Mouse (Mus musculus) liver, postnatal 0 days (tissue): ENCODE results near the gene Ifitm1. TPM values are rescaled to one million over a fixed set of nuclear protein-coding genes. Genes with fewer than 3 reads are reported as not detected.

Source experiments
- ATAC-seq: fragments of 200-750 bp; cut with Nextera tagmentation; 2 replicates; pipeline ENCODE4 v1.8.0; 2017; ENCODE audit warnings: mild to moderate bottlenecking, moderate library complexity
- DNase-seq: peaks from one replicate; pipeline ENCODE4 v3.0.0-alpha.2; 2016
- H3K27ac ChIP-seq: fragments of 300-500 bp; sonication (generic); 2 replicates; pipeline ENCODE4 v1.5.1; 2014; ENCODE audit warnings: antibody characterized with exemption, moderate library complexity, mild to moderate bottlenecking, low read depth
- H3K27me3 ChIP-seq: fragments of 300-500 bp; sonication (generic); 2 replicates; pipeline ENCODE4 v1.6.1; 2014; ENCODE audit warnings: low read length, control low read depth, mixed read lengths; ENCODE audit not compliant: insufficient read depth
- H3K36me3 ChIP-seq: fragments of 300-500 bp; sonication (generic); replicated peaks from 2 replicates; pipeline ENCODE4 v1.6.1; 2014; ENCODE audit warnings: mild to moderate bottlenecking, control low read depth, low read length, moderate library complexity, mixed read lengths; ENCODE audit not compliant: insufficient read depth
- H3K4me1 ChIP-seq: fragments of 300-500 bp; sonication (generic); 2 replicates; pipeline ENCODE4 v1.6.1; 2014; ENCODE audit warnings: antibody characterized with exemption, mild to moderate bottlenecking, control low read depth; ENCODE audit not compliant: insufficient read depth
- H3K4me2 ChIP-seq: fragments of 300-500 bp; sonication (generic); 2 replicates; pipeline ENCODE4 v1.6.1; 2014; ENCODE audit warnings: low read depth, mild to moderate bottlenecking, low read length, moderate library complexity, mixed read lengths
- H3K4me3 ChIP-seq: fragments of 300-500 bp; sonication (generic); 2 replicates; pipeline ENCODE4 v1.5.1; 2014; ENCODE audit warnings: low read depth, low read length
- H3K9ac ChIP-seq: fragments of 300-500 bp; sonication (generic); replicated peaks from 2 replicates; pipeline ENCODE4 v1.6.1; 2014; ENCODE audit warnings: mild to moderate bottlenecking, moderate library complexity
- H3K9me3 ChIP-seq: fragments of 300-500 bp; sonication (generic); 2 replicates; pipeline ENCODE4 v1.6.1; 2016; ENCODE audit warnings: mild to moderate bottlenecking, control low read depth, low read length, mixed read lengths
- CTCF ChIP-seq: sonication (generic); IDR thresholded peaks from 2 replicates; pipeline ENCODE4 v1.5.1; 2016; ENCODE audit warnings: antibody characterized with exemption, low read depth
- EP300 ChIP-seq: IDR thresholded peaks from 2 replicates; pipeline ENCODE4 v1.6.1; 2016; ENCODE audit warnings: antibody characterized with exemption, low read depth, mild to moderate bottlenecking
- WGBS: fragments of 180-500 bp; shearing (Covaris S2); extraction: QIAGEN DNeasy Blood & Tissue Kit; methylation state at CpG from one replicate; pipeline ENCODE4 v1.1.7; 2014; ENCODE audit not compliant: insufficient replicate concordance; 5-methylcytosine and 5-hydroxymethylcytosine counted together
- polyA plus RNA-seq: library from polyadenylated mRNA; unstranded; fragments of >200 nt; fragmentation: Nextera tagmentation; extraction: Ambion mirVana; gene quantifications from 2 replicates; pipeline ENCODE4 v1.2.1, GENCODE M21; 2015

Gene Ifitm1
- polyA plus RNA-seq, 1 experiment from 2014 or later, result 38.6 TPM

DNA sequence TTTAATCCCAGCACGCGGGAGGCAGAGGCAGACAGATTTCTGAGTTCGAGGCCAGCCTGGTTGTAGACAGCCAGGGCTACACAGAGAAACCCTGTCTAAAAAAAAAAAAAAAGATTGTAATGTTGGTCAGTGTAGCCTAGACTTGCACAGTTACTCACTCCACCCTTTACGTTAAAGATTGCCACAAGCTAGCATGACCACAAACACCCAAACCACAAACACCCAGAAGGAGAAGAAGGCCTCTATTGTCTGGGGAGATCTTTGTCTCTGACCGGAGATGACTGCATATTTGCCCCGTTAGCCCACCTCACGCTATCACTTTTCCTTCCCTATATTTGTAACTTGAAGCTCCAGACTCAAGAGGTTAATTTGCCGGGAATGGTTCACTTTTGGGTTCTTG lies 14.7 kb downstream of the Ifitm1 start:
- peak; percentile 48; the same call in 1 of the 2 replicates for TF ChIP-seq EP300
- TF ChIP-seq CTCF, result no peak
- DNase-seq (no peak), ATAC-seq (peak; percentile 55)
- Histone ChIP-seq H3K27me3 (no peaks in the 10 kb centered on the region), H3K9ac (no peak overlapping the region), H3K4me2 (no peak overlapping the region), H3K4me3 (no peak overlapping the region), H3K9me3 (no peaks in the 10 kb centered on the region), H3K36me3 (no peaks in the 10 kb centered on the region), H3K4me1 (no peaks in the 10 kb centered on the region), H3K27ac (0 out of 2 replicates have a peak overlapping the region, but pooled peaks have one; percentile 44)
- 37% methylated on average over 8 of the region's 8 CpGs for WGBS

DNA sequence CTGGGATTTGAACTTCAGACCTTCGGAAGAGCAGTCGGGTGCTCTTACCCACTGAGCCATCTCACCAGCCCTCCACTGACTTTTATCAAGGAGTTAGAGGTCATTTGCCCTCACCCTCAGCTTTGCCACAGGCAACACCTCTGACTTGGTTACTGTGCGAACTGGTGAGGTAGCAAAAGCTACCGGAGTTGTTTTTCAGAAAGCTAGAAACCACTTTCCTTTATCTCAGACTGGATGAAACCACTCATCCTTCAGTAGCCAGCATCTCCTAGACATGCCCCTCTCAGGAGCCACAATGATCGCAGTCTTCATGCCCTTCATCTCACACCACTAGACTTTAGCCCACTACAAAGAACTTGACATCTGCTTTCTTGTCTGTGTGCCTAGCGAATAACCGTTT lies 15.9 kb downstream of the Ifitm1 start:
- H3K36me3 ChIP-seq, result no peaks in the 10 kb centered on the region
- no peak overlapping the region for H3K4me2 ChIP-seq
- no peak overlapping the region for H3K27ac ChIP-seq
- no peak for ATAC-seq
- no peak for DNase-seq
- no peak overlapping the region for H3K9ac ChIP-seq
- H3K4me1 ChIP-seq, result no peaks in the 10 kb centered on the region
- no peaks in the 10 kb centered on the region for H3K27me3 ChIP-seq
- WGBS, result 58% methylated on average over 7 of the region's 7 CpGs
- no peak for TF ChIP-seq EP300
- no peak for TF ChIP-seq CTCF
- H3K9me3 ChIP-seq, result no peaks in the 10 kb centered on the region
- H3K4me3 ChIP-seq, result no peak overlapping the region

DNA sequence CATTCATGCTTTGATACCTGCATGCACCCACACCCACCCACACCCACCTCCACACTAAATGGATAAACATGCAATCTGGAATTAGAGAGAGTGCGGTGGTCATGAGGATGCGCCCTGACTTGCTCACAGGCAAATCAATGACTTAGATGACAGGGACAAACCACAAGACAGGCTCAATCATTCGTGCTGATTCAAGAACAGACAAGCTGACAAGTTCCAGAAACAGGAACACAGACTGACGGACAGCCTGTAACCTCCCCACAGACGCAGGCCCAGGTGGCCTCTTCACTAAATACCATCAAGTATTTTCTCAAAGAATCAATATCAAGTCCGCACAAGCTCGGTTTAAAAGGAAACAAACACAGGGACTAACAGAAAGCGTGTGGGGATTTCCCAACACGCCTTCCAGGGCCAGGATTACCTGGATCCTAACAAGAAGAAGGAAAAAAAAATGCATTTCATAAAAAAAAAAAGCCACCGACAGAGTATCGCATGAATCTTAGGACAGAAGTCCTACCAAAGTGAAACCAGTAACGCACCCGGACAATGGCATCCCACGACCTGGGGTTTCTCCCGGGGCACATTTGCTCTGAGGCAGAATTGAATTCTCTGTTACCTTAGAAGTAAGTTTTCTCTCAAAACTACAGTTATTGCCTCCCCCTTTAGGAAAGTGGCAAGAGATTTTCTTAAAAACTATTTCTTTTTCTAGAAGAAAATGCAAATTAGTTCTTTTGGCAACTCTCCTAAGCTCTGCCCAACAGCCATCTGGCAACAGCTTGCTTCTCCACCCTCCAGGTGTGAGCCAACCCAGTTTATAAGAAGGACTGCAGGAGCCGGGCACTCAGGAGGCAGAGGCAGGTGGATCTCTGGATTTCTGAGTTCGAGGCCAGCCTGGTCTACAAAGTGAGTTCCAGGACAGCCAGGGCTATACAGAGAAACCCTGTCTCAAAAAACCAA lies 20.4 kb downstream of the Ifitm1 start:
- H3K4me3 ChIP-seq, result no peak overlapping the region
- ATAC-seq (no peak), DNase-seq (no peak)
- no peaks in the 10 kb centered on the region for H3K4me1 ChIP-seq
- no peaks in the 10 kb centered on the region for H3K36me3 ChIP-seq
- H3K4me2 ChIP-seq, result peak overlapping the region; percentile 45; the same call in 1 of the 2 replicates
- TF ChIP-seq CTCF, result no peak
- no peak for TF ChIP-seq EP300
- no peak overlapping the region for H3K9ac ChIP-seq
- H3K9me3 ChIP-seq, result no peaks in the 10 kb centered on the region
- H3K27ac ChIP-seq, result peak overlapping the region; percentile 34
- WGBS, result 51% methylated on average over 17 of the region's 17 CpGs
- no peaks in the 10 kb centered on the region for H3K27me3 ChIP-seq

DNA sequence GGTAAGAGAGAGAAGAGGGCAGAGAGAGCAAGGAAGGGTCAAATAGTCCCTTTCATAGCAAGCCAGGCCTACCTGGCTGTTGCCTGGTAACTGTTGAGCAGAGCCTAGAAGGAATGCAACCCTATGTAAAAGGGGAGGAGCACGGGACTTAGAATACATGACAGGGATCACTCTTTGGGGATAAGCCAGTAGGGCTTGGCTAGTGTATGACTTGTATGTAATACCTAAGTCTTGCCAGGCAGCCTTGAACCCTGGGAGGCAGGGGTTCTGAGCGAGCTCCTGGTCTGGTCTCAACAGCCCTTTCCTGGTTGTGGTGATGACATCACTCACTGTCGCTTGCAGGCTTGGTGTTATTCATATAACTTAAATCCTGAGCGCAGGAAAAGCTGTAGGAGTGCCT lies 22.0 kb downstream of the Ifitm1 start:
- no peak overlapping the region for H3K4me3 ChIP-seq
- TF ChIP-seq EP300 (no peak), CTCF (no peak)
- no peaks in the 10 kb centered on the region for H3K4me1 ChIP-seq
- no peak overlapping the region for H3K4me2 ChIP-seq
- ATAC-seq (no peak), DNase-seq (no peak)
- H3K27me3 ChIP-seq, result no peaks in the 10 kb centered on the region
- H3K27ac ChIP-seq, result no peak overlapping the region
- no peaks in the 10 kb centered on the region for H3K36me3 ChIP-seq
- WGBS, result 69% methylated on average over 4 of the region's 4 CpGs
- no peak overlapping the region for H3K9ac ChIP-seq
- no peaks in the 10 kb centered on the region for H3K9me3 ChIP-seq

DNA sequence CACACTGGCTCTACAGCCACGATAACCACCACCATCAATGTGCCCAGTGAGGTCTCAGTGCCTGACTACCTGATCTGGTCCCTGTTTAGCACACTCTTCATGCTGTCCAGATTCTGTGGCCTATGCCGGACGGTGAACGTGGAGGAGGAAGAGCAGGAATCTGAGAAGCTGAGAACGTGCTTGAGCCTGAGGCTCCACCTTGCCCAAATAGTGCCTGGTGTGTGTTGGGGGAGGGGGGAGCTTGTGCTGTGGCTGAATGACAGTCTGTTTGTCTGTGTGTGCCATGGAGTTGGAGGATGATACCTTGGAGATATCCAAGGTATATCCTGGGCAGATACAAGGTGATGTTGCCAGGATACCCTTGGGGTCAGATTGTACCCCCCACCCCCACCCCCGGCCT lies 23.2 kb downstream of the Ifitm1 start:
- Histone ChIP-seq H3K27ac (peak overlapping the region; percentile 34; the same call in 1 of the 2 replicates), H3K4me1 (no peaks in the 10 kb centered on the region), H3K4me3 (no peak overlapping the region), H3K9me3 (no peaks in the 10 kb centered on the region), H3K27me3 (no peaks in the 10 kb centered on the region), H3K4me2 (no peak overlapping the region), H3K9ac (no peak overlapping the region), H3K36me3 (no peaks in the 10 kb centered on the region)
- WGBS, result 37% methylated on average over 6 of the region's 6 CpGs
- TF ChIP-seq CTCF (no peak), EP300 (no peak)
- ATAC-seq (no peak), DNase-seq (no peak)

DNA sequence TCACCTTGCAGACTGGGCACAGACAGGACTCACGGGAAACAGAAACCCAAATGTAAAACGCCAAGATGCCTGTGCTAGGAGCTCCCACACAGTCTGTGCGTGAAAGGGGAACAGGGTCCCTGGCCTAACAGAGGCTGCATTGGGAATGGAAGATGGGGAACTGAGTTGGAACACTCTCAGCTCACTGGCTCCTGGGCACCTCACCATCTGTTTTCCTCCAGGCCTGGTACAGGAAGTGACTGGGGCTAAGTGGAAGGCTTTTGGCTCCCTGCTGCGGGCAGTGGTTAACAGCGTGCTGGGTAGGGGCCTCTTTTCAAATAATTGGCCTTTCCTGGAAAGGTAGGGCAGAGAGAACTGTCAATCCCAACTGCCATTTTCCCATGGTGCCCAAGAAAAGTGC lies 23.6 kb downstream of the Ifitm1 start:
- DNase-seq (no peak), ATAC-seq (peak; percentile 38; the same call in 1 of the 2 replicates)
- TF ChIP-seq CTCF (no peak), EP300 (no peak)
- H3K27me3 ChIP-seq, result no peaks in the 10 kb centered on the region
- no peak overlapping the region for H3K4me2 ChIP-seq
- H3K4me3 ChIP-seq, result no peak overlapping the region
- H3K9ac ChIP-seq, result no peak overlapping the region
- no peaks in the 10 kb centered on the region for H3K9me3 ChIP-seq
- H3K36me3 ChIP-seq, result no peaks in the 10 kb centered on the region
- WGBS, result 51% methylated on average over 5 of the region's 5 CpGs
- peak overlapping the region; percentile 34; the same call in 1 of the 2 replicates for H3K27ac ChIP-seq
- no peaks in the 10 kb centered on the region for H3K4me1 ChIP-seq
